Mouse (Mus musculus) kidney, adult 2 months (tissue): ENCODE measurements around the gene Amacr.

ENCODE experiments used
- CTCF ChIP-seq: fragments of 200-500 bp; conservative IDR thresholded peaks from 2 replicates; pipeline ENCODE4 v1.5.1; 2011; ENCODE audit warnings: low read depth, mild to moderate bottlenecking, control low read depth, low read length, moderate library complexity, mixed read lengths; ENCODE audit not compliant: insufficient read depth, insufficient read length
- POLR2A ChIP-seq: fragments of 200-500 bp; IDR thresholded peaks from one replicate; pipeline ENCODE4 v1.6.1; 2011; ENCODE audit warnings: low read depth, low read length, control low read depth

GRCm38 (mm10) chr15:11037711-11038110 lies 56.2 kb downstream of the Amacr start, which contains the start of gene Rxfp3:
- TF ChIP-seq POLR2A (no peak), CTCF (no peak)
